ENCODE assay signal across 1 mouse cellular context in the genomic region with DNA sequence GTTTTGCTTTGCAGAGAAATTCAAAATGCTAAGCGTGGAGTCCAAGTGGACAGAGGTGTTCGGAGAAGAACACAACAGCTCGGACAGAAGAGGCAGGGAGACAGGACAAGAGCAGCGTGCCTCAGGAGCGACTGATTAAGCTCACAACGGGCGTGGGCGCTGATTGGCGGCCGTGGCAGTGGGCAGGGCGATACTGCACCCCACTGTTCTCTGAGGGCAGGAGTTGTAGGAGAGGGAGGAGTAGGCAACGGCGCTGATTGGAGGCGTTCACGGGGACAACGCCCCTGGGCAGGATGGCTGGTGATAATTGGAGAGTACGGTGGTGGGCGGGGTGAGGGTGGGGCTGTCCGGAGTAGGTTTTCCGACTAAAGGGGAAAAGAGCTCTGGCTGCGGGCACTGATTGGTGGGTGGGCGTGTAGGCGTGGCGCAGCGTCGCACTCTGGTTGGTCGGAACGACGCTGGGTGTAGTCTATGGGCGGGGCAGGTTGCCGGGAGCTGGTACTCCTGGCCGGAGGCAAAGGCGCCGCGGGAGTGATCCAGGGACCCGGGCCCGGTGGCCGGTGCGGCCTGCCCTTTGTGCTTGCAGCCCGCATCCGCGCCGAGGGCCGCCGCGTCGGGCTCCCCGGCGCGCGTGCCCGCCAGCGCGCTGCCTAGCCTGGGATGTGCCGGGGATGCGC.
TF ChIP-seq lines count a peak whose summit lies in the region.

TSS of gene Rps6ka2 (plus strand) at position 489 of the 677 bp plus-strand sequence.

TF ChIP-seq in CH12.LX, 34 proteins besides CTCF, POLR2A, EP300 and RAD21 (continued from another document):
- TF ChIP-seq TBP (conservative IDR thresholded peaks at IDR 0.05; ENCODE audit: low read depth, low read length) (0 out of 2 replicates have a peak, but pooled peaks have one; percentile 25), SIN3A (IDR thresholded peaks at IDR 0.05; ENCODE audit: low read length) (peak; percentile 27; the same call in 1 of the 2 replicates)
